Mouse (Mus musculus): ENCODE measurements around the gene Gm45234. TPM values are rescaled to one million over a fixed set of nuclear protein-coding genes. Genes with fewer than 3 reads are reported as not detected.

Gene Gm45234
- polyA plus RNA-seq, 1 experiment from 2014 or later: not detected

GRCm38 (mm10) chr6:124716864-124717490 lies 38.8 kb downstream of the Gm45234 start:
- peaks cover 19% of the 10 kb centered on the region for H3K4me1 ChIP-seq
- no peak for ATAC-seq (replicated peaks)
- WGBS: 64% methylated on average over 20 of the region's 20 CpGs
- no peak overlapping the region for H3K4me3 ChIP-seq
- no peaks in the 10 kb centered on the region for H3K27me3 ChIP-seq
- H3K36me3 ChIP-seq: peaks cover 39% of the 10 kb centered on the region
- H3K9me3 ChIP-seq: no peaks in the 10 kb centered on the region
- H3K27ac ChIP-seq (replicated peaks): no peak overlapping the region
- H3K4me2 ChIP-seq (replicated peaks): no peak overlapping the region
- no peak overlapping the region for H3K9ac ChIP-seq (replicated peaks)

GRCm38 (mm10) chr6:124712918-124713317 lies 42.9 kb downstream of the Gm45234 start:
- Histone ChIP-seq H3K36me3 (peaks cover 39% of the 10 kb centered on the region), H3K4me3 (peak overlapping the region; percentile 99), H3K9ac (replicated peaks) (peak overlapping the region; percentile 92), H3K4me1 (peaks cover 44% of the 10 kb centered on the region), H3K27ac (replicated peaks) (no peak overlapping the region), H3K4me2 (replicated peaks) (peak overlapping the region; percentile 79), H3K27me3 (no peaks in the 10 kb centered on the region), H3K9me3 (no peaks in the 10 kb centered on the region)
- ATAC-seq (replicated peaks): no peak
- WGBS: 21% methylated on average over 11 of the region's 11 CpGs

DNA sequence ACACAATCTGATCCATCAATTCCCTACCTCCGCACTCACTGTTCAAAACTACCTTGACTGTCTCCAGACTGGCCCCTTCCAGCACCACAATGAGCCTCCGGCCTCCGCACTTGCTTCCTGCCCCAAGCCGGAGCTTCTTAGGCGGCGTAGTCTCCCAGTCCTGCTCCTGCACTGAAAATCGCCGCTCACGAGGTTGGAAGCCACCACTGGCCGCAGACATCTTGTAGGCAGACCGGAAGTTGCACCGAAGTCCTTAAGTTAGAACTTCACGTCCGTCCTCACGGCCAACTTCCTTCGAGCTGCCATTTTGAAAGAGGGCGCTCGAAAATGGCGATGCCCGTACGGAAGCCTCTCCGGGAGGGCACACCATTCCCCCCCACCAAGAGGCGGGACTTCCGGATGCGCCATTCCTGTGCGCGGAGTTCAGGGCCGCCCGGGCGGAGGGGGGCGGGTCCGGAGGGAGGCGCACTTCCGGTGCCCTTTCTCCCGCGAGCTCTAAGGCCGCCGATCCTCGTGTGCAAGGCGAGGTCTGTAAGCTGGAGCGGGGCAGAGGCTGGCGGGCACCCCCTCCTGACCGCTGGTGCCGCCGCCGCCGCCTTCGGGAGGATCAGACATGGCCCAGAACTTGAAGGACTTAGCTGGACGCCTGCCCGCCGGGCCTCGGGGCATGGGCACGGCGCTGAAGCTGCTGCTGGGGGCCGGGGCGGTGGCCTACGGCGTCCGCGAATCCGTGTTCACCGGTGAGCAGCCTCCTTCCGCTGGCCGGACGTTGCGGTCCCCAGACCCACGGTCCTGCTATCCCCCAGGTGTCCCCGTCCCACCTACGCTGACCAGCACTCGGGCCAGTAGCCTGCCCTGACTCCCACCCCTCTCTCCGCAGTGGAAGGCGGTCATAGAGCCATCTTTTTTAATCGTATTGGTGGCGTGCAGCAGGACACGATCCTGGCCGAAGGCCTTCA lies 43.7 kb downstream of the Gm45234 start, which contains the start of the genes Emg1 and Phb2:
TSS of gene Emg1 (minus strand) at position 355 of the 959 bp plus-strand sequence.
TSS of gene Phb2 (plus strand) at position 513 of the 959 bp plus-strand sequence.
- WGBS: under 1% methylated on average over 75 of the region's 76 CpGs
- Histone ChIP-seq H3K9me3 (no peaks in the 10 kb centered on the region), H3K36me3 (peaks cover 32% of the 10 kb centered on the region), H3K4me3 (peak within 1 kb of the TSS; percentile 99), H3K4me2 (replicated peaks) (peak within 1 kb of the TSS; percentile 79), H3K9ac (replicated peaks) (peak within 1 kb of the TSS; percentile 92), H3K4me1 (peaks cover 44% of the 10 kb centered on the region), H3K27ac (replicated peaks) (peak within 1 kb of the TSS; percentile 78), H3K27me3 (no peaks in the 10 kb centered on the region)
- peak; percentile 96 for ATAC-seq (replicated peaks)

DNA sequence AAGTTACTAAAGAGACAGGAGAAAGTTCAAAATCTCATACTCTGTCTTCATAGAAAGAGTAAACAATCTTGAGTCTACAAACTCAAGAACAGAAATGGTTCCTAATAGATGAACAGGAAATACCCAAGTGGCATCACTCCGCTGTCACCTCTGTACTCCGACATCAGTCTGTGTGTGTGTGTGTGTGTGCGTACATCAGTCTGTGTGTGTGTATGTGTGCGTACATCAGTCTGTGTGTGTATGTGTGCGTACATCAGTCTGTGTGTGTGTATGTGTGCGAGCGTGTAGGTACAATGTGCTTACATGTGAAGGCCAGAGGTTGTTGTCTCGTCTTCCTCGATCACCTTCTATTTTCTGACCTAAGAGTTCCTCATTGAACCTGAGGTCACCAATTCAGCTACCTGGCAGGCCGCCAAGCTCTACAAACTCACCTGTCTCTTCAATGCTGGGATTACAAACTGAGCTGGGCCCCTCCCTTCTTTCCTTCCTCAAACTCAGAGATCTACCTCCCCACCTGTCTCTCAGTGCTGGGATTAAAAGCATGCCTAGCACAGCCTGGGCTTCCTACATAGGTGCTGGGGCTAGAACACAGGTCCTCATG lies 47.4 kb downstream of the Gm45234 start:
- H3K27me3 ChIP-seq: no peaks in the 10 kb centered on the region
- H3K4me1 ChIP-seq: peaks cover 34% of the 10 kb centered on the region
- no peaks in the 10 kb centered on the region for H3K9me3 ChIP-seq
- H3K4me3 ChIP-seq: no peak overlapping the region
- H3K4me2 ChIP-seq (replicated peaks): no peak overlapping the region
- H3K9ac ChIP-seq (replicated peaks): no peak overlapping the region
- peaks cover 22% of the 10 kb centered on the region for H3K36me3 ChIP-seq
- 94% methylated on average over 10 of the region's 10 CpGs for WGBS
- H3K27ac ChIP-seq (replicated peaks): no peak overlapping the region
- no peak for ATAC-seq (replicated peaks)

DNA sequence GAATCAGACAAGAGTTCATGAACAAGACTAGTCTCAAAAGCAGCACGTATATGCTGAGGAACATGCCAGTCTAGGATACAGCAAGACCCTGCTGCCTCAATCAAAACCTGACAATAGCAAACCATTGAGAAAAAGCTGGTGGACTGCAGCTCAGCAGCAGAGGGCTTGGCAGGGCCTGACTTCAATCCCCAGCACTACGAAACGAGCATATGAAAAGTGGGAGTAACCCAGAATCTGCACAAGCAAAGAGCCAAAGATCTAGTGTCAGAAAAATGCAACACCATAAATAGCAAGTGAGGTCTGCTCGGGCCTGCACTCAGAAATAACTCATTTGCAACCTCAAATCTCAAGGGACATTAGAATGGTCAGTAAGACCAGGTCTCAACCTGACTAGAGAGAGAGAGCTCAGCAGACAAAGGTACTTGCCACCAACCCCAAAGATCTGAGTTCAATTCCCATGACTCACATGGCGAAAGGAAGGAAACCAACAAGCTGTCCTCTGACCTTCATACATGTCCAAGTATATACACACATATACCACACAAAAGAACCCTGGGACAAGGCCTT lies 49.7 kb downstream of the Gm45234 start:
- H3K4me3 ChIP-seq: no peak overlapping the region
- H3K36me3 ChIP-seq: peaks cover 43% of the 10 kb centered on the region
- no peak overlapping the region for H3K27ac ChIP-seq (replicated peaks)
- peaks cover 21% of the 10 kb centered on the region for H3K4me1 ChIP-seq
- no peaks in the 10 kb centered on the region for H3K27me3 ChIP-seq
- no peak overlapping the region for H3K4me2 ChIP-seq (replicated peaks)
- no peak overlapping the region for H3K9ac ChIP-seq (replicated peaks)
- no peaks in the 10 kb centered on the region for H3K9me3 ChIP-seq
- no peak for ATAC-seq (replicated peaks)
- WGBS: 88% methylated on average over 5 of the region's 5 CpGs

DNA sequence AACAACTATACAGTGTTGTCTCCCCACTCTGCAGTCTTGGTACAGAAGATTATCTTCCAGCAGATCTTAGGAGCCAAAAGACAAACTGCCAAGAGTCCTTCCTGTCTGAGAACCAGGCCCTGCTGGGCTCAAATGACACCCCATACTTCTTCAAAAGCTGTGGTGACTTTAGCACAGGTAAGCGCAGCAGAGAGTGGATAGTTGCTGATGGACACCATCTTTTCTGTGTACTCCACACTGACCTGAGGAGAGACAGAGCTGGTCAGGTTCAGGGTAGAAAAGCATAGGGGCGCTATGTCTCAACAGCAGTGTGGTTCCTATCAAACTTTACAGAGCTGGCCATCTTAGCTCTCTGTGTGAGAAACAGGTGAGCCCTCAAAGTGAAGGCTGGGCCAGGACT lies 51.4 kb downstream of the Gm45234 start:
- H3K9me3 ChIP-seq: no peaks in the 10 kb centered on the region
- H3K36me3 ChIP-seq: peaks cover 46% of the 10 kb centered on the region
- peaks cover 4% of the 10 kb centered on the region for H3K4me1 ChIP-seq
- H3K4me2 ChIP-seq (replicated peaks): no peak overlapping the region
- no peak for ATAC-seq (replicated peaks)
- no peak overlapping the region for H3K4me3 ChIP-seq
- H3K9ac ChIP-seq (replicated peaks): no peak overlapping the region
- H3K27me3 ChIP-seq: no peaks in the 10 kb centered on the region
- no peak overlapping the region for H3K27ac ChIP-seq (replicated peaks)
- 96% methylated on average over 2 of the region's 2 CpGs for WGBS

- Histone ChIP-seq H3K4me2 (replicated peaks) (no peak overlapping the region), H3K27me3 (no peaks in the 10 kb centered on the region), H3K9ac (replicated peaks) (no peak overlapping the region), H3K4me3 (no peak overlapping the region), H3K4me1 (no peaks in the 10 kb centered on the region), H3K36me3 (peaks cover 50% of the 10 kb centered on the region), H3K27ac (replicated peaks) (no peak overlapping the region), H3K9me3 (no peaks in the 10 kb centered on the region)
- WGBS: 75% methylated on average over 7 of the region's 7 CpGs
- no peak for ATAC-seq (replicated peaks)
Observed at GRCm38 (mm10) chr6:124703789-124704188, 52.0 kb downstream of the Gm45234 start.

GRCm38 (mm10) chr6:124702784-124703103 lies 53.1 kb downstream of the Gm45234 start:
- Histone ChIP-seq H3K9me3 (no peaks in the 10 kb centered on the region), H3K4me3 (no peak overlapping the region), H3K27ac (replicated peaks) (no peak overlapping the region), H3K36me3 (peaks cover 50% of the 10 kb centered on the region), H3K4me1 (no peaks in the 10 kb centered on the region), H3K4me2 (replicated peaks) (no peak overlapping the region), H3K9ac (replicated peaks) (no peak overlapping the region), H3K27me3 (no peaks in the 10 kb centered on the region)
- WGBS: 57% methylated on average over 3 of the region's 3 CpGs
- ATAC-seq (replicated peaks): peak; percentile 64

DNA sequence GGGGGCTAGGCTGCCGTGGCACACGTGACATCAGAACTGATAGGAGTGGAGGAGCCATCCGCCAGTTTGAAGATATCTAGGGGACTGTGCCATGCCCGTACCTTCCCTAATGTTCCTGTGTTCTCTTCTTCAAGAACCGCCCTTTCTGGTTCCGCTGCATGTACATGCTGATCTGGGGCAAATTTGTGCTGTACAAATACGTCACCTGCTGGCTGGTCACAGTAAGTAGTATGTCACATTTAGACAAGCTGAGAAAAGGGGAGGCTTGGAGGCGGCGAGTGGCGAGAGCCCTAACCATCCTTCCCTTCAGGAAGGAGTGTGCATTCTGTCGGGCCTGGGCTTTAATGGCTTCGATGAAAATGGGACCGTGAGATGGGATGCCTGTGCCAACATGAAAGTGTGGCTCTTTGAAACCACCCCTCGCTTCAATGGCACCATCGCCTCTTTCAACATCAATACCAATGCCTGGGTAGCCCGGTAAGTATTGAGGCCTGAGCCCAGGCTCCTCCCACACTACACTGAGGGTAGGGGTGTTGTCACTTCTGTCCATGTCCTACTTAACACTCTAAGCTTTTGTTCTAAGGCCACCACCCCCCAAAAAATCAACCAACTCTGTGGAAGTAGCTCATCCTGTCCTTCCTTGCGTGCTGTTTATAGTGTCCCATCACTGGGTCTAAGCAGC lies 53.6 kb downstream of the Gm45234 start:
- Histone ChIP-seq H3K27ac (replicated peaks) (no peak overlapping the region), H3K27me3 (no peaks in the 10 kb centered on the region), H3K4me3 (no peak overlapping the region), H3K4me1 (no peaks in the 10 kb centered on the region), H3K9me3 (no peaks in the 10 kb centered on the region), H3K9ac (replicated peaks) (no peak overlapping the region), H3K36me3 (peaks cover 50% of the 10 kb centered on the region), H3K4me2 (replicated peaks) (no peak overlapping the region)
- peak; percentile 21 for ATAC-seq (replicated peaks)
- 93% methylated on average over 17 of the region's 17 CpGs for WGBS

GRCm38 (mm10) chr6:124701338-124701737 lies 54.5 kb downstream of the Gm45234 start:
- peaks cover 50% of the 10 kb centered on the region for H3K36me3 ChIP-seq
- no peaks in the 10 kb centered on the region for H3K9me3 ChIP-seq
- no peak overlapping the region for H3K27ac ChIP-seq (replicated peaks)
- no peak overlapping the region for H3K9ac ChIP-seq (replicated peaks)
- no peak overlapping the region for H3K4me2 ChIP-seq (replicated peaks)
- peak; percentile 42; the same call in 1 of the 2 replicates for ATAC-seq (replicated peaks)
- no peaks in the 10 kb centered on the region for H3K27me3 ChIP-seq
- WGBS: 83% methylated on average over 8 of the region's 8 CpGs
- H3K4me3 ChIP-seq: no peak overlapping the region
- H3K4me1 ChIP-seq: no peaks in the 10 kb centered on the region

DNA sequence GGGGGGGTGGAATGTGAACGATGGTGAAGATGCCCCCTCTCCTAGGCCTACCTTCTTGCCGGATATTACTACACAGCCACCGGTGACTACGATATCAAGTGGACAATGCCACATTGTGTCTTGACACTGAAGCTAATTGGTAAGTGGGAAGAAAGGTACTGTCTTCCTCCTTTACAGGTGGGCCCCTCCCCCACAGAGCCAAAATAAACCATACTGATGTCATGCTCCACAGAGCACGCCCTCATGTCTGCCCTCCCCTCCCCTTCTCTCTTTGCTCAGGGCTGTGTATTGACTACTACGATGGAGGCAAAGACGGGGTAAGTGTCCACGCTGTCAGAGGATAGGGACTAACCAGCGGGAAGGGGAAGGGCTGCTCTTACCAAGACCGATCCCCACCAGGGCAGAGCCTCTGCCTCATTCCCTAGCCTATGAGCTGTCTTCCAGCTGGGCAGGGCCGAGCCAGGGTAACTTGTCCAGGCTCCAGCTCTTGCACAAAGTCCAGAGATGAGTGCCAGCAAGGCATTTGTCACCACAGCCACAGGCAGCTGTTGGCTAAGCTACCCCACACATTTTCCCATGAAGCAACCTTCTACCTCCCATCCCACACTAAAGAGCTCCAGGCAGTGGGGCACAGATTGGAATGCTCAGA lies 55.7 kb downstream of the Gm45234 start:
- Histone ChIP-seq H3K27me3 (no peaks in the 10 kb centered on the region), H3K9ac (replicated peaks) (no peak overlapping the region), H3K4me3 (no peak overlapping the region), H3K4me2 (replicated peaks) (no peak overlapping the region), H3K9me3 (no peaks in the 10 kb centered on the region), H3K36me3 (peaks cover 45% of the 10 kb centered on the region), H3K27ac (replicated peaks) (no peak overlapping the region), H3K4me1 (no peaks in the 10 kb centered on the region)
- 89% methylated on average over 11 of the region's 11 CpGs for WGBS
- ATAC-seq (replicated peaks): 0 out of 2 replicates have a peak, but pooled peaks have one; percentile 15

Data from forebrain, embryonic 15.5 days (tissue).